Mouse (Mus musculus) left cerebral cortex, postnatal 25 days (tissue): Measurements from ENCODE around the gene Ighmbp2. TPM values are rescaled to one million over a fixed set of nuclear protein-coding genes. Genes with fewer than 3 reads are reported as not detected.
"Not testable (repeated sequence)": the region's sequence is repeated elsewhere in the genome, so short reads cannot be mapped to it uniquely, and the experiment has no call there.

Experiments used
- DNase-seq, 2 experiments: peaks; one replicate each; pipeline ENCODE4 v3.0.0; 2022; ENCODE audit warnings: low spot score in 2 of 2, mixed read lengths in 1 of 2
- intact Hi-C: fragments of 180-260 bp; cut with DNase I; formaldehyde crosslinking; loops from one replicate; pipeline ENCODE4 v1.15.1; 2025
- total RNA-seq, 2 experiments: library from RNA; stranded (reverse); gene quantifications; 2 replicates each; pipeline ENCODE4 v1.2.3; 2021

The Ighmbp2 gene
- total RNA-seq, 2 experiments from 2014 or later = 9.3 to 10.4 TPM

DNA sequence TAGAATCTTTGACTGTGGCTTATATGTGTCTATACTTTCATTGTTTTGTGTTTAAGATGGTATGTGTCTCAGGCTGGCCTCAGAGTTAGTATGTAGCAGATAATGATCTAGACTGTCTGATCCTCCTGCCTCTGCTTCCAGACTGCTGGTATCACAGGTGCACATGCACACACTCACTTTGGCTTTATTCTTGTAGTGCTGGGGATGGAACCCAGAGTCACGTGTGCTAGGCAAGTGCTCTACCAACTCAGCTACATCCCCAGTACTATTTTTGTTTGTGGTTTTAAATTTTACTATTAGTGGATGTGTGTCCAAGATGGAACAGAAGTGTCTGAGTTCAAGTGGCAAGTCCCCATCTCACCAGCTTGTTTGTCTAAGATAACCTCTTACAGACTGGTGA, 10.2 kb upstream of the Ighmbp2 start:
- DNase-seq = no peak
- intact Hi-C loops = loop anchor here (1.0 to 5.0 kb wide), 2 partner anchors 59 to 158 kb away; no protein-coding TSS in a partner anchor

DNA sequence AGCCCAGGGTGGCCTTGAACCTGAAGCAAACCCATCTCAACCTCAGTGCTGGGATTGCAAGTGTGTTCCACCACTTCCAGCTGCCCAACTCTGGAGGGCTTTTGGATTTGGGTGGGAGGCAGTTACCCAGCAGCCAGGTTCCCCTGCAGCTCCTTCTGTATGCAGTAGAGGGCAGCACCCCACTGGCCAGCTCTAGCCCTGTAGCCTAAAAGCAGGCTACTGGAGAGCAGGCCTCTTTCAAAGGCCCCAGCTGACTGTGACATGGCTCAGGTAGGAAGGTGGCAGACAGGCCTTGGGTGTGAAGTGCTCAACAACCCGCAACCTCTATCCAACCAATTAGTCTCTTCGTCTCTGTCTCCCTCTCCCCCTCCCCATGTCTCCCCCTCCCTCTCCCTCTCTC, 9.2 kb upstream of the Ighmbp2 start:
- peak; percentile 58 to 65 for DNase-seq
- intact Hi-C loops = loop anchor here (1.0 to 5.0 kb wide), 2 partner anchors 60 to 159 kb away; no protein-coding TSS in a partner anchor

DNA sequence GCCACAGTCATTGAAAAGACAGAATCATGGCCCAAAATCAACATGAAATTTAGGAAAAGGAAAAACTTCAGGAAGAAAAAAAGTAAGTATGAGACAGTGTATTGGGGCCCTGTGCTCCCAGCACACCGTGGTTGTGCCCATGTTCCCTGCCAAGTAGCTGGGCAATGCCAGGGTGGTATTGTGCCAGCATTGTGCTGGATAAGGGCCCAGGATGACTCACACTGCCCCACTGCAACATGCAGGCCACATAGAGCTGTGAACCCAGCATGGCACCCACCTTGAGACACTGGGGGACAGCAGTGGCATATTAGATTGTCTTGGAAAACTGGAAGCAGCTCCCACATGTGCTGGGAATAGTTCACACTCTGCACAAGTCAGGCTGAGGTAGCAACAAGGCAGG, 6.2 kb upstream of the Ighmbp2 start:
- intact Hi-C loops = no loop called here
- DNase-seq = no peak

DNA sequence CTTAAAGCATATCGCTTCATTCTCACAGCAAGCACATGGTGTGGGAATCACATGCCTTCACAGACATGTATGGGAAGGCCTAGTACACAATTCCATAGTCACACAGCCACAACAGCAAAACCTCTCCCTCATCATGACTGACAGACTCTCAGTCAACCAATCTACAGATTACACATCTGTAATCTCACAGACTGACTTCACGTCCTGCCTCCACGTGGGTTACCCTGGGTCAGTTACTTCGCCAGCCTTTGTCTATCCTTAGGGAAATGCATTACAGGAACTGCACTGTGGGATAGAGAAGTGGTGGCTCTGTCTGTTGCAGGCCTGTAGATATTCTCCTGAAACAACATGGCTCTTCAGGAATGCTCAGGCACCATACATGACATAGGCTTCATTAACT, 931 bp downstream of the Ighmbp2 start:
- intact Hi-C loops = no loop called here

DNA sequence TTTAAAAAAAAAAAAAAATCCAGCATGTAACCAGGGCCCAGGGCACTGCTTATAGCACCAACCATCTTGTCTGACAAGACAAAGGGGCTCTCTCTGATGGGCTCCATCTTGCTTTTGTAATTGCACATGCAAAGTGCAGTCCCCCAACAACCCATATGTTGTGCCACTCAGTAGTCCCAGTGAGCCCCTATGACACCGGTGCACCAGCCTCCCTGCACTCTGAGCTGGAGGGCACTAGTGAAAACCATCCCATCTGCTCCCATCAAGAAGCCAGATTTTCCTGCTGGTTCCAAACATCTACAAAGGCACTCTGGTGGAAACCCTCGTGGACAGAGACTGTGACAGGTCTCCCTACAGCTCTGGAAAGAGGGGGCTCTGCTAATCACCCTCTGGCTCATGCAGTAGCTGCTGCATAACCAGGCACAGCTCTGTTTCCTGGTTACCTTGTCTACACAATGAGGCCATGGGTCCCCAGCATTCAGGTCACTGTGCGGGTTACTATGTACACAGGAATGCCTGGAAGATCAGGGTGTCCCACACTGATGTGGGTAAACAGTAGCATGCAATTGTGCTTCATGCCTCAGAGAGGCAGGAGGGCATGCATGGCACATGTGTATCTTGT, 7.0 kb downstream of the Ighmbp2 start:
- intact Hi-C loops = no loop called here
- no peak for DNase-seq

More for the DNA sequence above, 931 bp downstream of the Ighmbp2 start:
- no peak for DNase-seq

DNA sequence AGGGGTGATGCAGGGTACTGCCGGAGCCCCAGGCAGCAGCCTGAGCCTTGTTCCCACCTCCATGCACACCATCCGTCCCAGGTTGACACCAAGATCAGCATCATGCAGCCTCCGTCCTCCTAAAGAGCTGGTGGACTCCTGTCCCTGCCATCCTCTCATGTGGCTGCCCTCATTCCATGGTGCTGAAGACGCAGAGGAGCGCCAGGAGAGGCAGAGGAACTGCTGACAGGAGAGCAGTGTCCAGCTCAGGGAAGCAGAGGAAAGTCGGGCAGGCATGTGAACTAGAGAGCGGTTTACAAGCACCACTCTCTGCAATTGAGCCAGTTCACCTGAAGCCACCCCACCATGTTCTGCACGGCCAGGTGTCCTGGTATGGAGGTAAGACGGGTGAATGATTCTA, 9.5 kb downstream of the Ighmbp2 start:
- no peak for DNase-seq
- intact Hi-C loops = no loop called here

DNA sequence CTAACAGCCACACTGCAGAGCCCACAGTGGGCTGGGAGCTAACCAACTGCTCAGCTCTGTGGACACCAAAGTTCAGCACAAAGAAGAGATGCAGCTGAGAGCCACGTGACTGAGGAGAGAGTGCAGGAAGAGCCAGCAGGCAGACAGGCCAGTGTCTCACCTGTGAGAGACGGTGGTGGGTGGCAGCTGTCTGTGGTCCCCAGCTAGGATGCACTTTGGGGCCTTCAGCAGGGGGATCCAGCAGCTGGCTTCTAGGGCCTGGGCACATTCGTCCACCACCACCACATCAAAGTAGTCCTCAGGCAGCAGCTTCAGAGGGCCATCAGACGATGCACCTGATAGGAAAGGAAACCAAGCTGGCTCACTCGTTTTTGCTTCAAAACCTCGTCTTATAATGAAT, 11.5 kb downstream of the Ighmbp2 start:
- intact Hi-C loops = no loop called here
- no peak for DNase-seq

DNA sequence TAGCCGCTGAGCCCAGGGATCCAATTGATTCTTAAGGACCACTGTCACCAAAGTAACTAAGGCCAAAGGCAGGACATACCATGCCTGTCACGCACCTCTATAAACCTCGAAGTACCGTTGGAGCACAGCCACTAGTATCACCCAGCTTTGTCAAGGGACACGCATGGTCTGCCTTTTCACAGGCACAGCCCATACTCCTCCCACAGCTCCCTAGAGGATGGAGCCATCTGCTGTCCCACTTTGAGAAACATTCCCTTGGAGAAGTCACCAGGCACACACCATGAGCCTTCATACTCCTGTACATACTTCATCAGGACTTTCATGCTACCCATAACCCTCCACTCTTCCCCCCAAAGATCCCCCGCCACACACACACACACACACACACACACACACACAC, 13.0 kb downstream of the Ighmbp2 start:
- DNase-seq = peak in 1 of 2 experiments; percentile 62
- intact Hi-C loops = no loop called here

DNA sequence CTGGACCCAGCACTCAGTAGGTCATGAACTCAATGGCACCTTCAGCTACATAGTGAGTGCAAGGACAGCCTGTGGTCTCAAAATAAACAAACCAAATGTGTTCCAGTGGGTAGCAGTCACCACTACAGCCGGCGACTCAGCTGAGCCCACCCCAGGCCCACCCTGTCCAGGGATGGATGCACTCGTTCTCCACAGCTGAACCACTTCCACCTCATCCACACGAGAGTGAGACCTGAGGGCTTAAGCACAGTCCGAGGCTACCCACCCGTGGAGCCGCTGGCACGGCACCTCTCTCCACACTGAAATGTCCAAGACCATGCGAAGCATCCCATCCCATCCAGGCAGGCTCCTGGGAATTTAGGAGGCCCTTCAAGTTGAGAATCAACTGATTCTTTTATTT, 13.5 kb downstream of the Ighmbp2 start:
- no peak for DNase-seq
- intact Hi-C loops = no loop called here

DNA sequence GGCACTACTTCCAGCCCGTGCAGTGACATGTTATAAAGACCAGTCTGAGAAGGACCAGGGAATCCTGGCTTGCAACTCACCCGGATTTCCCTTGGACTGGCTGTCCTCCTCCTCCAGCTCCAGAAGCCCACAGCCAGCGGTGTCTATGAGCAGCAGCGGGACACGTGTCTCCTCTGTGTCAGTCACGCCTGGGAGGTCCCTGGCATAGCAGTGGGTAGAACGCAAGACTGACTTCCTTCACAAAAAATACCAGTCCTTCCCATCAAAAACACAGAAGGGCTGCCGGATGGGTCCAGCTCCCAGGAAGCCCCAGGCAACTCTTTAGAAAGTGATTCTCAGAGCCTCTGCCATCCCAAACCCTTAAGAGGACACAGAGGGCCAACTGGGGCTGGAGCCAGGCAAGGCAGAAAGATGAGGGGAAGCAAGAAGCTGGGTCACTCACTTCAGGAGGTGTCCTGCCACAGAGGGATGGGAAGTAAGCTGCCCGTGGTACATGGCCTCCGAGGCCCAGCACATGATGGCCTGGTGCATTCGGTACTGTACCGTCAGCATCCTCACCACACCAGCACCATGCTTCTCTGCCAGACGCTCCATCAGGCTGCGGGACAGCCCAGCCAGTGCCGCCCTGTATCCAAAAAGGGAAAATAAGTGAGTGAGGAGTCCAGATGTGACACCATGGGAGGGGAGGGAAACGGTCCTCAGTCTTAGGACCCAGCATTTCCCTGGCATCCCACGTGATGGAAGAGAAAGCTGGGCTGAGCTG, 14.4 kb downstream of the Ighmbp2 start:
- intact Hi-C loops = no loop called here
- DNase-seq = no peak

DNA sequence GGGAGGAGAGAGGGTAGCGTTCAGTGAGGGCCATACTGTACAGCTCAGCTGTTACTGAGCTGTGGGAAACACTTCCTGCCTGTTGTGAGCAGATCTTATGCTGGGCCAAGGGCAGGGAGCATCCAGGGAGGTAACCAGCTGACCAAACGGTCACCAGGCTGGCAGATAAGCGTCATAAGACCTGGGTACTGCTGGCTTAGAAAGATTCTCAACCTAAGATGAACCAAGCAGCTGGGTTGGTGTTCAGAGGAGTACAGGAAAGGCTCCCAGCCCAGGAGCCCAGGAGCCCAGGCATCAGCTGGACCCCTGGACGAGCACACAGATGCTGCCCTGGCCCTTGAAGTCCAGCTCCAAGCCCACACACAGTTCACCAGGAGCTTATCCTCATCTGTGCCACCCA, 15.5 kb downstream of the Ighmbp2 start:
- DNase-seq = no peak
- intact Hi-C loops = no loop called here

DNA sequence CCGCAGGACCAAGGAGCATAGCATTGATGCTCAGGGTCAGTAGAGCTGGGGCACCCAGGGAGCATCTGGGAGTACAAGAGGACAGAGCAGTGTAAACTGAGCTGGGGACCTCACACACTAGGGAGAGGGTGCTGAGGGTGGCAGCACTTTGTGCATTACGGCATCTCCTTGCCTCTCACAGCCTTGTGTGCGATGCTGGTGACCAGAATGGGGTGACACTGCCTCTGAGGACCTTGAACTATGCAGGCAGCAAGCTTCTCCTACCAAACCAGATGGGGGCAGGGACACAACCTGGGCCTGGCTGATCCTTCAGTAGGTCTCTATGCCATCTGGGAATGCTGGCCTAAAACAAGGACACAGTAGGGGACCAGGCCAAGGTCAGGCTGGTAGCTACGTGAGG, 16.1 kb downstream of the Ighmbp2 start:
- no peak for DNase-seq
- intact Hi-C loops = no loop called here

DNA sequence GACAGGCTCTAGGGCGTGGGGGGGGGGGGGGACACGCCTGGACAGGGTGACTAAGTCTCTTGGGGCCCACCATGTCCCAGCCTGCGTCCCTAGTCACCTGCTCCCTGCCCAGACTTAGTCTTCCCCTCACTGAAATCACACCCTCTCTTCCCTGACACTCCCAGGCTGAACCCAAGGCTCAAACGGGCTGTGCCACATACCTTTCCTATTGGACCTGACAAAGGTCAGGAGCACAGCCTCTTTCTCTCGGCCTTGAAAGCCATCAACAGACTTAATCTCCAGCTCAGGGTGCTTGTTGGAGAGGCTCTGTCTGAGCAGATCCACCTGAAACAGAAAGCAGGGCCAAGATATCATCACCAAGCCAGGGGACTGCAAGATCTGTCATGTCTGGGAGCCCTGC, 16.7 kb downstream of the Ighmbp2 start:
- intact Hi-C loops = no loop called here
- DNase-seq = no peak

DNA sequence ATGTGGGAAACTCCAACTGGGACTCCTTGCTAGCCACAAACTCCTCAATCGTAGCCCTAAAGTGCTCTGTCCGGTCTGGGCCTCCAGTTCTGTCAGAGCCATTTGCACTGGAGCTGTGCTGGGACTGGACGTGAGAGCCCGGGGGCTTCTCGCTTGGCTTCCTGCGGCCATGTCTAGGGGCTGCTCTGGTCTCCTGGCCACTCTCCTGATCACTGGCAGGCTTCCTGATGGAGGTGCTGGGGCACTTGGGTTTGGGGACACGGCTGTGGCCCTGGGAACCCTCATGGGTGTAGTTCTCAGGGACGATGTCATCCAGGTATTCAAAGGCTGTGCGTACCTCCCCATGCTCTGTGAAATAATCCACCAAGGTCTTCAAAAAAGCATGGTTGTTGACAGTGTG, 17.6 kb downstream of the Ighmbp2 start:
- no peak for DNase-seq
- intact Hi-C loops = no loop called here

DNA sequence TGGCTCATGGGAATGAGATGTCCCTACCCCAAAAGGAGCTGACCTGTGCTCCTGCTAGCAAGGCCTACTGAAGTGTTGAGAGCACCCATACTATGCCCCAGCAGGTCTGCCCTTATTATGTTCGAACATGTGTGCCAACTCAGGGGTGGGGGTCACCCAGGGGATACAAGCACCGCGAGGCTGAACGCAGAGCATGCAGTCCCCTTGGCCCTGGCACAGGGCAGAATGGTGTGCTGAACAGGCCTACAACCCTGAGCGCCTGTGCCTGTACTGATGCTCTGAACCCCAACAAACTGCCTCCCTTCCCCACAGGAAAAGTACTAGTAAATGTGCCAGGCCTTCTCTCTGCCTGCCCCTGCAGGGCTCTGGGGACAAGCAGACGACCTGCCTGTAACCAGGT, 18.5 kb downstream of the Ighmbp2 start:
- no peak for DNase-seq
- intact Hi-C loops = no loop called here

DNA sequence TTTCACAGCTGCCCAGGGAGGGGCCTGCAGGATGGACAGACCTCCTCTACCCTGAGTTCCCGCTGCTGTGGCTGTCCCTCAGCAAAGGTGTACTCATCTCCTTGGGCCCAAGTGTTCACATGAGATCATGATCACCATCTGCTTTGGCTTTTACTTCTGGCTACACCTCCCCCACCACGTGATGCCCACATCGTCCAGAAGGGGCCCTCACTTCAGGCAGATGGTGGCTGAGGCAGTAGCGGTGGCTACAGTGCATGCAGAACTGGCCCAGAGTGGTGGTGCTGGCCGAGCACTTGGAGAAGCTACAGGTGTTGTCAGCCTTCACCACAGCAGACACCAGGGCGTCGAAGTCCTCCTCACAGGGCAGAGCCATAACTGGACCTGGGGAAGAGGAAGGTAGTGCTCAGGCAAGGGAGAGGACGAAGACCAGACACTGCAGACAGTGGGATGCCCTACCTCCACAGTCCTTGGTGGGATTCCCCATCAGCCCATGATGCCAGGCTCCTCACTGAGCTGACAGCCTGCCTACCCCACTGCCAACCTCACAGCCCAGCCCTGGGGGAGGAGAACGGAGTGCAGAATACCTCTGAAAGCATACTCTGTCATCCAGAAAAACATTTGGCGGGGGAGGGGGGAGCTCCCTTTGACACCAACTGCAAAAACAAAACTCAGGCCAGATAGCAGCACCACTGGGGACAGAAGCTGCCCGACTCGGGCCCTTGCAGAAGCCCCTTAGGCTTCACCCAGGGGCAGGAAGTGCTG, 20.9 kb downstream of the Ighmbp2 start:
- intact Hi-C loops = no loop called here
- no peak for DNase-seq

DNA sequence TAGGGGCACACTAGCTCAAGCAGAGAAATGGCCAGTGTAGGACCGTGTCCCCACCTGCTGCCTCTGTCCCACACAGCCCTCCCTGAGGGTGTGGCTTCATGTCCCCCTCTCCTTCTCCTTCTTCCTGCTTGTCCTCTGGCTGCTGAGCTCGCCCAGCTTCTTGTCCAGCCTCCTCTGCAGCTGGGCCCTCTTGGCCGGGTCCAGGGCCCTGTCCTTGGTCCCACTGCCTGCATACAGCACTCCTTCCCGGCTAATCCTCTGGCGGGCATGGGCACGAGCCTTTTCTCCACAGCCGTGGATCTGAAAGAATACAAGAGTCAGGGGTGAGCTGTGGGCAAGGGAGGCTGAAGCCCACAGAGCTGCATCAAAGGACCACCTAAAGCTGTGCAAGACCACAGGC, 21.5 kb downstream of the Ighmbp2 start:
- no peak for DNase-seq
- intact Hi-C loops = no loop called here

DNA sequence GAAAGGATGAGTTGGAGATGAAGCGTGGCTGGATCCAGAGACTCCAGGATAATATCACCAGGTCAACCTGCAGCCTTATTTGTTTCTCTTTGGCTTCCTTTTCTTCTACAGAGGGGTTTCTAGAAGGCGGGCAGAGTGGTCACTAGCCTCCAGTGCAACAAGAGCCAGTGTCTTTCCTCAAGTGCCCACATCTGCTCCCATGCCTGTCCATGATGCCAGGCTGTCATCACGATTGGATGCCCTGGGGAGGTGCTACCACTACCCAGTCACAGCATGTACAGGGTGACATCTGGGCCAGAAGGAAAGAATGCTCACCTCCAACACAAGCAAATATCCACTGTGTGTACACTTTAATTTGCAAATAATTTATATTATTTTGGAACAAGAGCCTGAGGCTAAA, 22.2 kb downstream of the Ighmbp2 start:
- no peak for DNase-seq
- intact Hi-C loops = no loop called here

DNA sequence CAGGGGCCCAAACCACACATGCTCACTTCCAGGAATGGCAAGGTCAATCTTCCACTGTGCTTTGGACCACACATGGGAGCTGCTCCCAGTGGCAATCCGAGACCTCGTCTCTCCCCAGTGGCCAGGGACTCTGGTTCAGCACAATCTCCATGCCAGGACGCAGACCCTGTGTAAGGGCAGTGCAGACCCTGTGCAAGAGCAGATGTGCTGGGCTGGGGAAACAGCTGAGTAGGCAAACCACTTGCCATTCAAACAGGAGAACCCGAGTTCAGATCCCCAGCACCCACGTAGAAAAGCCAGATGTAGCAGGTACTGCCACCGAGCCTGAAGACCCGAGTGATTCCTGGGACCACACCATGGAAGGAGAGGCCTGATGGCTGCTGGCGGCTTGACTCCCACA, 22.8 kb downstream of the Ighmbp2 start:
- no peak for DNase-seq
- intact Hi-C loops = no loop called here

DNA sequence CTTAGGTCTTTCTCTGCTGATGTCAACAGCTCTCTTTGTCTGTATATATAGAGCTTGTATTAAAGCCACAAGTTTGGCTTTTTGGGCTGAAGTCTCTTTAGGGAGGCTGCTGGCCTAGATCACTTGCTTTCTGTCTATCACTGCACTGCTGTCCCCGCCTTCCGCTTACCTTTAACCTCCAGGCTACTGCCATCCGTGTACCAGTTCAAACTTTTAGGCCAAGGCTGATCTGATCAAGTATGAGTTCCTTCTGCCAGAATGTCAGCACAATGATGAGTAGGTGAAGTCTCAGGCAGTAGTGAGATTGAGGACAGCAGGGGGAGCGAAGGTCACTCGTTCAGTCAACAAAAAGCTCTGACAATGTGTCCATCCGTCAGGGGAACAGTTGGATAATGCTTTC, 57.6 kb downstream of the Ighmbp2 start:
- intact Hi-C loops = not testable (repeated sequence)

DNA sequence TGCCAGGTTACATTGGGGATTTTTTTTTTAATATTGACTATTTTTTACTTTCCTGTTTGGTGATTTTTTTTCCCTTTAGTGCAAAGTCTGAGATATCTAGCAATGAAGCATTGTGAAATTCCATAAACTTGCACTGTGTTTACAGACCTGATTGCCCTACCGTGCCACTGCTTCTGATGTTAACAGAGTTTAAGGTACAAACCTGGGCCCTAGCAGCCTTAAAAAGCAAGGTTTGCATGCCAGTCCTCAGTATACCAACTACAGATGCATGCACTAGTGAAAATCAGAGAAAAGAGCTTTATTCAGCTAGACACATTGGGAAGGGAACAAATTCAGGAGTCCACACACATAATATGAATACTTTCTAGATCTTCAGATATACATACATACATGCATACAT, 67.9 kb downstream of the Ighmbp2 start:
- DNase-seq, intact Hi-C loops: not testable (repeated sequence)

More for the DNA sequence above, 57.6 kb downstream of the Ighmbp2 start:
- DNase-seq = not testable (repeated sequence)
